Mouse (Mus musculus): ENCODE measurements around the gene Adgrv1. TPM values are rescaled to one million over a fixed set of nuclear protein-coding genes. Genes with fewer than 3 reads are reported as not detected.
"Not testable (repeated sequence)": the region's sequence is repeated elsewhere in the genome, so short reads cannot be mapped to it uniquely, and the experiment has no call there.

Adgrv1 gene
- total RNA-seq (2021) = 1 to 10 TPM; 2.1 to 3.2 TPM
- long read RNA-seq, experiment 1, partial matches to known transcripts = 1 of 3 reads
- long read RNA-seq, experiment 1, other reads (novel, unspliced or antisense) = 1 of 3 reads
- long read RNA-seq, experiment 2 = 0 reads

DNA sequence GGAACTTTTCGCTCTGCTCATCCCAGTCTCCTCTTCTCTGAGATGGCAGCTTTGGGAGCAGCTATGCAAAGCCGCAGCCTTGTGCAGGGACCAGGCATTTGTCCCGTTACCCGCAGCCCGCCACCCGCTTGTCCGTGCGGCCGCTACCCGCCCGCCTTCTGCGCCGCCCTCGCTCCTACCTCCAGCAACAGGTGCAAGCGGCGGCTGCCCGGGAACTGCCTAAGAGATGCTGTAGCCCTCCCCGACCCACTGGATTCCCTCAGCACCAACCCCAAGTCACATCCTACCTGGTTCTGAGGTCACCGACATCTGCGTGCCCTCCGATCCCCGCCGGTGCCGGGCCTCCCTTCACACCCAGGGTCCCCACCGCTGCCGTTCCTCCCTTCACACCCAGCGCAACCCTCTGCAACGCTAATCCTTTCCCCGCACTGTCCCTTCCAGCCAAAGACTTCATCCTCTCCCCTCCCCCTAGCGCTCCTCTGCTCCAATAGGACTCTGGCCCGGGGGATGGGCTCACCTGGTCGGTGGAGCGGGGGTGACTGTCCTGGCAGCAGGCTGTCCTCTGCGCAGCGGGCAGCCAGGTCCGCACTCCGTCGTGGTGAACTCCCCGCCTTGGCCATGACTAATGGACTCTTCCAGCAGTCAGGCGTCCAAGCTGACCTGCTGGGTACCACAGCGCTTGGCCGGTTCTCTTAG is at the start of gene Adgrv1:
Gene Adgrv1, minus strand, starts transcription at position 435 of the 696 bp plus-strand sequence.
- DNase-seq (ENCODE audit: low spot score in 2 of 2) = peak; percentile 32 to 41

DNA sequence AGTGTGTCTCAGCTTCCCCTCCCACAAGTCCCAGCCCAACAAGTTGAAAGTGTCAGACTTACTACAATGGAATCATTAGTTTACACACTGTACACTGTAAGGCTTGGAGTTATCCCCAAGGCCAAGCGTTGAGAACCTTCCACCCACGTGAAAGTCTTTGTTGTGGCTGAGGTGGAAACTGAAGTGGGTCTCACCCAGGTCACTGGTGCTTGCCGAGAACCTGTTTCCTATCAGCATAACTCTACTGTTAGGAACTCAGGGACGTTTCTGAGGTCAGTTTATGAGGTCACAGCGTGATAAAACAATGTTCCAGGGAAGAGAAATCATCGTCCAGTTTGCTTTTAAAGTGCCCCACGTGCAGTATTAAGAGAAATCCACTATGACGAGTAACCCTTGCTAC is 42.4 kb upstream of the Adgrv1 start:
- DNase-seq (ENCODE audit: low spot score in 2 of 2) = no peak

DNA sequence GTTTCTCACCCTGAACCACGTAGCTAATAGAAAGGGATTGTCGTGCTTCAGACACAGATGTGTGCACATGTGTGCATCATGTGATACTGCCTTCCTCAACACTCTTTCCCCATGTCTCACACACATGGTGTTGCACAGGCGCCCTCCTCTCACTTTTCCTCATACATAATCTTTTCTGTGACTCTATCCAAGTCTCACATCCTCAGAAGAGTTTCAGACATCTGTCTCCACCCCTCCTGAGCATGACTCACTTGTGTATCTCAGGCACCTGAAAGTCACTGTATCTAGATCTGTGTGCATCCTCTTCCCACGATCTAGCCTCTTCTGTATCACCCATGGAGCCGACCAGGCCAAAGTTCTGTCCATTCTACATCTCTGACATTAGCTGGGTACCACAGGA is 34.8 kb upstream of the Adgrv1 start:
- no peak for DNase-seq (ENCODE audit: low spot score in 2 of 2)

DNA sequence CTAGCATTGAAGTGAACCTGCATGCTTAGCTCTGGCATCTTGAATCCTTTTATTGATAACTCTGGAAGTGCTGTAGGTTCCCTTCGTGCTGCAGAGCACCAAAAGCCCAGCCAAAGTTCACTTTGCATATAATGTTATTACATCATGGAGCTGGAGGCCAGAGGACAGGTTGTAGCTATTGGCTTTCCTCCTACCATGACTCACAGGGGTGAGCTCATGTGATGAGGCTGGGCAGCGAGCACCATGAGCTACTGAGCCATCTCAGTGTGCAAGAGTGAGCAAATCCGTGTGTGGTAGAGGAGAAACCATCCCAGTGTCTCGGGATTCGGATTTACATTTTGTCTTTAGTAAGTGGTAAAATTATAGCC is 31.4 kb upstream of the Adgrv1 start:
- DNase-seq (ENCODE audit: low spot score in 2 of 2) = no peak

DNA sequence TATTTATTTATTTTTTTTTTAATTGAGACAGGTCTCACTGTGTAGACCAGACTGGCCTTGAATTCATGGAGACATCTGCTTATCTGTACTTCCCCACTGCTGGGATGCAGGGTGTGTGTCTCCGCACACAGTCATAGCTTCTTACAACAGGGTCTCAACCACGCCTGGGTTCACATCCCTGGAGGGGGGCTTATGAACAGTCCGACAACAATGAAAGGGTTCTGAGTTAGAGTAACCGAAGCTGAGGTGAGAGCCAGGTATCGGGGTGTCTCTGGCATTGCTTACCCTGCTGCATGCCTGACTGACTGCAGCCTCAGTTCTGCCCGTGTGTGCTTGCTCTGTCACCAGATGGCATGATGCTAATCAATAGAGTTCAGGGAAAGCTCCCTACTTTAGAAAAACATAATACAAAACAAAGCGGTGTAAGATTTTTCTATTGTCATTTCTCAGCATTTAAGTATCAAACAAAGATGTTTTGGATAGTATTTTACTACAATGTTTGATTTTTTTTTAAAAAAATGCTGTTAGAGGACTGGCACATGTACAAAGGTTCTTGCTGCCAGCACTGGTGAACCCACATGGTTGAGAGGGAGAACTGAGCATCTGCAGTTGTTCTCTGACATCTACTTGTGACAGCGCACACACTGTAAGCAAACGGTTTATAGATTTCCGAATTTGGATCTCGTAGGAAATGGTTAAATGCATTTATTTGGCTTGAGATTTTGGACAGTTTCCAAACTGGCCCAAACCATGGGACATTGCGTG is 30.8 kb upstream of the Adgrv1 start:
- no peak for DNase-seq (ENCODE audit: low spot score in 2 of 2)

GRCm38 (mm10) chr13:81658053-81658752 is 25.2 kb upstream of the Adgrv1 start:
- DNase-seq (ENCODE audit: low spot score in 2 of 2) = no peak

GRCm38 (mm10) chr13:81657351-81658052 is 24.5 kb upstream of the Adgrv1 start, which contains the start of gene Lysmd3:
Lysmd3 (plus strand) TSS chr13:81657663.
- peak; percentile 85 to 87 for DNase-seq (ENCODE audit: low spot score in 2 of 2)

- DNase-seq (ENCODE audit: low spot score in 2 of 2) = no peak
Measured at GRCm38 (mm10) chr13:81657008-81657350, 24.0 kb upstream of the Adgrv1 start.

GRCm38 (mm10) chr13:81656091-81656850 is 23.3 kb upstream of the Adgrv1 start:
- no peak for DNase-seq (ENCODE audit: low spot score in 2 of 2)

DNA sequence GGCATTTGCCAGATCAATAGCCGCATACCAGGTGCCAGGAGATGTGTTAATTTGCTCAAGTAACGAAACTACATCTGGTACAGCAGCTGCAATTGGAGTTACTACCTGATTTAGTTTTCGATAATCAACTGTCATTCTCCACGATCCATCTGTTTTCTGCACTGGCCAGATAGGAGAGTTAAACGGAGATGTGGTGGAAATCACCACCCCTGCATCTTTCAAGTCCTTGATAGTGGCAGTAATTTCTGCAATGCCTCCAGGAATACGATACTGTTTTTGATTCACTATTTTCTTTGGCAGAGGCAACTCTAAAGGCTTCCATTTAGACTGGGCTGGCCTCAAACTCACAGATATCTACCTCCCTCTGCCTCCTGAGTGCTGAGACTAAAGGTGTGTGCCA is 17.4 kb upstream of the Adgrv1 start:
- not testable (repeated sequence) for DNase-seq (ENCODE audit: low spot score in 2 of 2)

- DNase-seq (ENCODE audit: low spot score in 2 of 2) = no peak
Measured at GRCm38 (mm10) chr13:81646348-81646747, 13.4 kb upstream of the Adgrv1 start.

DNA sequence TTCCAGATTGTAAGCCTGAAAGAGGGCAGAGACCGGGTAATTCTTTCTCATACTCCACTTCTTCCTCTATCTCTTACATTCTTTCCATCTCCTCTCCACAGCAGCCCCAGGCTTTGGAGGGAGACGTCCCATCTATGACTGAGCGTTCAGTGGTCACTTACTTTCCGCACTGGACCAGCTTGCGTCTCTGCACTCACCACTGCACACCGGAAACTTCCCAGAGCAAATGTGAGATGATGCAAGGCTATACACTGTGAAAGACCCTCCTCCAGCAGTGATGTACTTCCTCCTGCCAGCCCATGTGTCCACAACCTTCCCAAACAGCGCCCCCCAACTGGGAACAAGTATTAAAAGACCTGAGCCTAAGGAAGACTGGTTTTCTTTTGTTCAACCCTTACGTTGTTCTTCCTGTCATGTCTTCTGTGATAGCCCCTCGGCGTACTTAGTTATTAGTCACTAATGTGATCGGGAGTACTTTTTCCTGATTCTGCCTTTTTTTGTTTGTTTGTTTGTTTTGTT is 11.2 kb upstream of the Adgrv1 start:
- no peak for DNase-seq (ENCODE audit: low spot score in 2 of 2)

- no peak for DNase-seq (ENCODE audit: low spot score in 2 of 2)
Measured at GRCm38 (mm10) chr13:81642491-81643149, 9.7 kb upstream of the Adgrv1 start.

- no peak for DNase-seq (ENCODE audit: low spot score in 2 of 2)
Measured at GRCm38 (mm10) chr13:81641289-81642045, 8.5 kb upstream of the Adgrv1 start.

DNA sequence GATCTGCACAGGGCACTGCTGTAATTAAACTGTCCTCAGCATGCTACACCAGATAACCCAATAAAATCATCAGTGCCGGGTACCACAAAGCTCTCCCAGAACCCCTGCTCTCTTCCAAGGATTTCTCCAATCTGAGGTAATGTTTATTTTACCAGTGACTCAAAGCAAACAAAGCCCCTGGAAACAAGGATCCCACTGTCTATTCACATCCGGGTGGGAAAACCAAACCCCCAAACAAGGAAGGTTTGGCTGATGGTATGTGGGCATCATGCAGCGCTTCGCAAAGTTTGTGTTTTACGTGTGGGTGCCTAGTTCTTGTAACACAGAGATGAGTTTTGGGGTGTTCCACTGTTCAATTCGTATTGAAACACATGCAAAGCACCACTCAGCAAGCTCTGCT is 7.9 kb upstream of the Adgrv1 start:
- DNase-seq (ENCODE audit: low spot score in 2 of 2) = no peak

- no peak for DNase-seq (ENCODE audit: low spot score in 2 of 2)
Measured at GRCm38 (mm10) chr13:81639624-81640023, 6.7 kb upstream of the Adgrv1 start.

GRCm38 (mm10) chr13:81630566-81630965 is 2.4 kb downstream of the Adgrv1 start:
- no peak for DNase-seq (ENCODE audit: low spot score in 2 of 2)

GRCm38 (mm10) chr13:81629395-81629794 is 3.6 kb downstream of the Adgrv1 start:
- DNase-seq (ENCODE audit: low spot score in 2 of 2) = no peak

DNA sequence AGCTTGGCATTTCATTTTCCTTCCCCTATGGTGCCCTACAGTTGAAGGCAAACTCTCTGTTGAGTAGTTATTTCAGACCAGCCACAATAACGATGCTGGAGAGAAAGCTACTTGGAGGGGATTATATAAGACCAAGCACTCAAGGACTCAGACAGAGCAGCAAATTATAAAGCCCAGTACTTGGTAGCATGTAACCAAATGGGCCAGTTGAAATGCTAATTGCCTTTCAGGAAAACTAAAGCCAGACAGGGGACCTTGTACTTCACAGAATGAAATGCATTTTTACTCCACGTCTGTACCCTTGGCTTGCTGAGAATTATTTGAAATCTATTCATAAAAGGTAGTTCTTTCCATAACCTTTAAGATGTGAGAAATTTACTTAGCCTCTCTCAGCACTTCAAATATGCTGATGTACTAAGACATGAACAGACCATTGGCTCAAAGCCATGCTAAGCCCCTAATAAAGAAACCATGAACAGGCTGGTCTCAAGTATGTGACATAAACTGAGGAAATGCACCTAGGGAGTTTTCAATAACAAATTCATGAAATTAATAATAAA is 4.2 kb downstream of the Adgrv1 start:
- DNase-seq (ENCODE audit: low spot score in 2 of 2) = no peak
